Mouse (Mus musculus): ENCODE data around the gene Dmrt3. TPM values are rescaled to one million over a fixed set of nuclear protein-coding genes. Genes with fewer than 3 reads are reported as not detected.

Gene Dmrt3
- total RNA-seq, 2 experiments from 2014 or later = not detected

Other genes starting within 250 kb of the Dmrt3 start
- not detected for gene Dmrt1, start 104.7 kb upstream of the Dmrt3 start, total RNA-seq (2021)
- not detected for gene Dmrt2, start 62.1 kb downstream of the Dmrt3 start, total RNA-seq (2021)

Measured in heart, postnatal 4 days (tissue).